Mouse (Mus musculus) midbrain, postnatal 0 days (tissue): ENCODE results near the gene Grwd1. TPM values are rescaled to one million over a fixed set of nuclear protein-coding genes. Genes with fewer than 3 reads are reported as not detected.

Source experiments
- ATAC-seq: fragments of 200-750 bp; cut with Nextera tagmentation; 2 replicates; pipeline ENCODE4 v1.8.0; 2017; ENCODE audit warnings: moderate number of reproducible peaks, mild to moderate bottlenecking, moderate TSS enrichment, moderate library complexity; ENCODE audit not compliant: low FRiP score
- DNase-seq: peaks from one replicate; pipeline ENCODE4 v3.0.0-alpha.2; 2015; ENCODE audit warnings: low spot score
- H3K27ac ChIP-seq: fragments of 300-500 bp; sonication (generic); 2 replicates; pipeline ENCODE4 v1.5.1; 2014; ENCODE audit warnings: low read depth, mild to moderate bottlenecking, low read length, mixed read lengths
- H3K27me3 ChIP-seq: fragments of 300-500 bp; sonication (generic); 2 replicates; pipeline ENCODE4 v1.6.1; 2014; ENCODE audit warnings: low read length, control low read depth, mixed read lengths; ENCODE audit not compliant: insufficient read depth
- H3K36me3 ChIP-seq: fragments of 300-500 bp; sonication (generic); 2 replicates; pipeline ENCODE4 v1.6.1; 2014; ENCODE audit warnings: low read length, control low read depth, mixed read lengths; ENCODE audit not compliant: insufficient read depth
- H3K4me1 ChIP-seq: fragments of 300-500 bp; sonication (generic); 2 replicates; pipeline ENCODE4 v1.6.1; 2014; ENCODE audit warnings: mild to moderate bottlenecking, control low read depth, antibody characterized with exemption, low read length, mixed read lengths; ENCODE audit not compliant: insufficient read depth
- H3K4me2 ChIP-seq: fragments of 300-500 bp; sonication (generic); 2 replicates; pipeline ENCODE4 v1.6.1; 2014; ENCODE audit warnings: low read depth, mild to moderate bottlenecking, low read length, mixed read lengths; ENCODE audit not compliant: poor library complexity, severe bottlenecking
- H3K4me3 ChIP-seq: fragments of 300-500 bp; sonication (generic); 2 replicates; pipeline ENCODE4 v1.5.1; 2014; ENCODE audit warnings: low read depth, mild to moderate bottlenecking, low read length, moderate library complexity
- H3K9ac ChIP-seq: fragments of 300-500 bp; sonication (generic); replicated peaks from 2 replicates; pipeline ENCODE4 v1.6.1; 2014; ENCODE audit warnings: mild to moderate bottlenecking, low read length, moderate library complexity, mixed read lengths; ENCODE audit not compliant: poor library complexity, severe bottlenecking
- H3K9me3 ChIP-seq: fragments of 300-500 bp; sonication (generic); 2 replicates; pipeline ENCODE4 v1.6.1; 2016; ENCODE audit warnings: low read length, control low read depth
- CTCF ChIP-seq: IDR thresholded peaks from 2 replicates; pipeline ENCODE4 v1.5.1; 2016; ENCODE audit warnings: antibody characterized with exemption, mild to moderate bottlenecking
- WGBS: fragments of 180-500 bp; shearing (Covaris S2); extraction: QIAGEN DNeasy Blood & Tissue Kit; methylation state at CpG from one replicate; pipeline ENCODE4 v1.1.7; 2014; 5-methylcytosine and 5-hydroxymethylcytosine counted together
- polyA plus RNA-seq: library from polyadenylated mRNA; unstranded; fragments of >200 nt; fragmentation: Nextera tagmentation; extraction: Ambion mirVana; gene quantifications from 2 replicates; pipeline ENCODE4 v1.2.1, GENCODE M21; 2015
- total RNA-seq: library from RNA; depleted of rRNA; stranded (reverse); fragments of >200 nt; gene quantifications from 2 replicates; pipeline ENCODE4 v1.2.3, GENCODE M21; 2014; rRNA removed

The Grwd1 gene
- total and polyA plus RNA-seq, 2 experiments from 2014 or later = 31.3 to 48.7 TPM

DNA sequence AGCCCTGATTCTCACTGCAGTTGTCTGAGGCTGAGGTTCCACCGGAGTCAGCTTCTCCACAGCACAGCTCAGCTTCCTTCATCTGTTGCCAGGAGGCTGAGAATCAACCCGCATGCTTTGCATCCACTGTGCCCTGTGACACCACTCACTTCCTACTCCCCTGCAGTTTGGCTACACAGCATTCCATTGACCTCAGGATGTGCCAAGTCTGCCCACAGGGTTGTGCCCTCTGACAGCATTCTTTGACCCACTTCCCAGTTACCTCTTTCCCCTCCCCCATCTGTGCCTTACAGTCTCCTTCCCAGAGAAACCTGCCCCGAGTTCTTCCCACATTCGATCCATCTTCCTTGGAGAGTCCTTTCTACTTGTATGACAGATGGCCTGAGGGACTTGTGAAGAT lies 48.5 kb downstream of the Grwd1 start:
- Histone ChIP-seq H3K9ac (no peak overlapping the region), H3K27me3 (no peaks in the 10 kb centered on the region), H3K27ac (no peak overlapping the region), H3K9me3 (no peaks in the 10 kb centered on the region), H3K4me1 (peaks cover 5% of the 10 kb centered on the region; the same call in 1 of the 2 replicates), H3K36me3 (no peaks in the 10 kb centered on the region; the same call in 1 of the 2 replicates), H3K4me3 (no peak overlapping the region), H3K4me2 (no peak overlapping the region)
- ATAC-seq (no peak), DNase-seq (no peak)
- 71% methylated on average over 4 of the region's 4 CpGs for WGBS
- no peak for TF ChIP-seq CTCF

- H3K27me3 ChIP-seq = no peaks in the 10 kb centered on the region
- no peak overlapping the region for H3K9ac ChIP-seq
- TF ChIP-seq CTCF = no peak
- no peaks in the 10 kb centered on the region for H3K9me3 ChIP-seq
- H3K4me2 ChIP-seq = no peak overlapping the region; the same call in 1 of the 2 replicates
- ATAC-seq (no peak), DNase-seq (no peak)
- WGBS = 23% methylated on average over 22 of the region's 22 CpGs
- H3K4me3 ChIP-seq = no peak overlapping the region
- no peak overlapping the region for H3K27ac ChIP-seq
- no peaks in the 10 kb centered on the region for H3K36me3 ChIP-seq
- 0 out of 2 replicates have a peak, but pooled peaks cover 2% of the 10 kb centered on the region for H3K4me1 ChIP-seq
Measured at GRCm38 (mm10) chr7:45779081-45779641, 51.6 kb downstream of the Grwd1 start.

DNA sequence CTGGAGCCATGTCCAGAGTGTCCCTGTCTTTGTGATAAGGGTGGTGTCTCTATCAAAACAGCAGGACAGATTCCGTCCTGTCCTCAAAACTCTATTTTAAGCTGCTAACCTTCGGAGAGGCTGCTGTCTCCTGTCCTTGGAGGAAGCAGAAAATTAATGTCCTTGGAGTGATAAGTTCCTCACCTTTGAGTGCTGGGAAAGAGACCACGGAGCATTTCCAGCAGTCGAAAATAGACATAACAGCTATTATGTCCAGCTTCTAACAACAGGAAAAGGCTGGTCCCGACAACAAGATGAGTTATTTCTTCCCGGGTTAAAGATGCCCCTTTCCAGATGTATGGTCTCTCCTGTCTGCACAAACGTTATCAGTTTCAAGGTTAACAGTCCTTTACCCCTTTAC lies 55.5 kb downstream of the Grwd1 start:
- Histone ChIP-seq H3K36me3 (no peaks in the 10 kb centered on the region), H3K4me3 (no peak overlapping the region), H3K27me3 (no peaks in the 10 kb centered on the region), H3K4me1 (no peaks in the 10 kb centered on the region), H3K9ac (no peak overlapping the region), H3K4me2 (no peak overlapping the region), H3K9me3 (no peaks in the 10 kb centered on the region), H3K27ac (no peak overlapping the region)
- ATAC-seq (no peak), DNase-seq (no peak)
- WGBS = 84% methylated on average over 7 of the region's 7 CpGs
- TF ChIP-seq CTCF = no peak

Other genes with a start within 250 kb of the Grwd1 start
- not detected in 2 replicates for gene Fgf21, start 215.5 kb downstream of the Grwd1 start, total RNA-seq
- not detected in 2 replicates for gene Fgf21, start 215.5 kb downstream of the Grwd1 start, polyA plus RNA-seq
- gene Fut1, start 213.7 kb downstream of the Grwd1 start, total RNA-seq = not detected in 2 replicates
- gene Fut1, start 213.7 kb downstream of the Grwd1 start, polyA plus RNA-seq = not detected in 2 replicates
- gene Izumo1, start 209.1 kb downstream of the Grwd1 start, total RNA-seq = 0.11 TPM in 1 of 2 replicates, not detected in the other
- 0.11 TPM in 1 of 2 replicates, not detected in the other for gene Izumo1, start 209.1 kb downstream of the Grwd1 start, polyA plus RNA-seq
- 36.0 and 38.5 TPM in 2 replicates for gene Rasip1, start 203.5 kb downstream of the Grwd1 start, total RNA-seq
- gene Rasip1, start 203.5 kb downstream of the Grwd1 start, polyA plus RNA-seq = 24.0 and 25.1 TPM in 2 replicates
- 2.7 and 3.3 TPM in 2 replicates for gene Mamstr, start 191.0 kb downstream of the Grwd1 start, total RNA-seq
- 2.8 and 3.0 TPM in 2 replicates for gene Mamstr, start 191.0 kb downstream of the Grwd1 start, polyA plus RNA-seq
- 0.99 TPM in 1 of 2 replicates, not detected in the other for gene Fut2, start 164.6 kb downstream of the Grwd1 start, total RNA-seq
- 0.27 and 0.29 TPM in 2 replicates for gene Fut2, start 164.6 kb downstream of the Grwd1 start, polyA plus RNA-seq
- 1.3 and 1.4 TPM in 2 replicates for gene Ntn5, start 146.9 kb downstream of the Grwd1 start, total RNA-seq
- gene Ntn5, start 146.9 kb downstream of the Grwd1 start, polyA plus RNA-seq = 0.37 and 0.73 TPM in 2 replicates
- gene Sec1, start 136.5 kb downstream of the Grwd1 start, total RNA-seq = 0.28 and 1.0 TPM in 2 replicates
- gene Sec1, start 136.5 kb downstream of the Grwd1 start, polyA plus RNA-seq = 0.37 and 0.79 TPM in 2 replicates
- gene Car11, start 131.1 kb downstream of the Grwd1 start, total RNA-seq = 118 and 130 TPM in 2 replicates
- gene Car11, start 131.1 kb downstream of the Grwd1 start, polyA plus RNA-seq = 107 and 114 TPM in 2 replicates
- gene Dbp, start 125.9 kb downstream of the Grwd1 start, total RNA-seq = 8.4 and 9.6 TPM in 2 replicates
- 4.6 and 4.8 TPM in 2 replicates for gene Dbp, start 125.9 kb downstream of the Grwd1 start, polyA plus RNA-seq
- gene Rpl18, start 115.5 kb downstream of the Grwd1 start, total RNA-seq = 801 and 989 TPM in 2 replicates
- gene Rpl18, start 115.5 kb downstream of the Grwd1 start, polyA plus RNA-seq = 473 and 492 TPM in 2 replicates
- gene Sphk2, start 112.9 kb downstream of the Grwd1 start, total RNA-seq = 22.4 and 23.5 TPM in 2 replicates
- 15.8 and 18.1 TPM in 2 replicates for gene Sphk2, start 112.9 kb downstream of the Grwd1 start, polyA plus RNA-seq
- 0.14 TPM in 1 of 2 replicates, not detected in the other for gene Fam83e, start 109.7 kb downstream of the Grwd1 start, total RNA-seq
- 0.16 and 0.25 TPM in 2 replicates for gene Fam83e, start 109.7 kb downstream of the Grwd1 start, polyA plus RNA-seq
- not detected in 2 replicates for gene Spaca4, start 105.1 kb downstream of the Grwd1 start, total RNA-seq
- not detected in 2 replicates for gene Spaca4, start 105.1 kb downstream of the Grwd1 start, polyA plus RNA-seq
- 170 and 172 TPM in 2 replicates for gene Lmtk3, start 47.2 kb downstream of the Grwd1 start, total RNA-seq
- 13.7 and 19.1 TPM in 2 replicates for gene Lmtk3, start 47.2 kb downstream of the Grwd1 start, polyA plus RNA-seq
- 5.0 and 5.1 TPM in 2 replicates for gene Sult2b1, start 46.3 kb downstream of the Grwd1 start, total RNA-seq
- 5.6 and 6.1 TPM in 2 replicates for gene Sult2b1, start 46.3 kb downstream of the Grwd1 start, polyA plus RNA-seq
- gene Cyth2, start 16.4 kb downstream of the Grwd1 start, total RNA-seq = 210 and 223 TPM in 2 replicates
- gene Cyth2, start 16.4 kb downstream of the Grwd1 start, polyA plus RNA-seq = 219 and 236 TPM in 2 replicates
- gene Kcnj14, start 6.2 kb downstream of the Grwd1 start, total RNA-seq = 0.71 and 2.1 TPM in 2 replicates
- 1.5 TPM in 2 replicates for gene Kcnj14, start 6.2 kb downstream of the Grwd1 start, polyA plus RNA-seq
- gene Kdelr1, start 41.8 kb upstream of the Grwd1 start, total RNA-seq = 170 and 207 TPM in 2 replicates
- gene Kdelr1, start 41.8 kb upstream of the Grwd1 start, polyA plus RNA-seq = 52.0 and 54.8 TPM in 2 replicates
- gene Grin2d, start 47.4 kb upstream of the Grwd1 start, total RNA-seq = 51.6 and 51.7 TPM in 2 replicates
- 5.4 and 6.6 TPM in 2 replicates for gene Grin2d, start 47.4 kb upstream of the Grwd1 start, polyA plus RNA-seq
- 0.38 TPM in 1 of 2 replicates, not detected in the other for gene Syngr4, start 65.8 kb upstream of the Grwd1 start, total RNA-seq
- gene Syngr4, start 65.8 kb upstream of the Grwd1 start, polyA plus RNA-seq = 0.25 and 0.30 TPM in 2 replicates
- 27.4 and 41.6 TPM in 2 replicates for gene Tmem143, start 66.0 kb upstream of the Grwd1 start, total RNA-seq
- gene Tmem143, start 66.0 kb upstream of the Grwd1 start, polyA plus RNA-seq = 5.5 and 5.6 TPM in 2 replicates
- 12.8 and 17.0 TPM in 2 replicates for gene Emp3, start 90.5 kb upstream of the Grwd1 start, total RNA-seq
- 36.4 and 38.5 TPM in 2 replicates for gene Emp3, start 90.5 kb upstream of the Grwd1 start, polyA plus RNA-seq
- gene Ccdc114, start 93.1 kb upstream of the Grwd1 start, total RNA-seq = 4.2 and 7.2 TPM in 2 replicates
- gene Ccdc114, start 93.1 kb upstream of the Grwd1 start, polyA plus RNA-seq = 4.3 and 5.8 TPM in 2 replicates
- gene Abcc6, start 199.4 kb upstream of the Grwd1 start, total RNA-seq = 1.3 and 2.1 TPM in 2 replicates
- 0.43 and 0.89 TPM in 2 replicates for gene Abcc6, start 199.4 kb upstream of the Grwd1 start, polyA plus RNA-seq
- gene Nomo1, start 202.8 kb upstream of the Grwd1 start, total RNA-seq = 44.2 and 56.3 TPM in 2 replicates
- 35.8 and 38.7 TPM in 2 replicates for gene Nomo1, start 202.8 kb upstream of the Grwd1 start, polyA plus RNA-seq